Mouse (Mus musculus) heart, embryonic 16.5 days (tissue): ENCODE measurements around the gene Apoh. TPM values are rescaled to one million over a fixed set of nuclear protein-coding genes. Genes with fewer than 3 reads are reported as not detected.

Experiments used
- ATAC-seq: fragments of 200-750 bp; cut with Nextera tagmentation; replicated peaks from 2 replicates; pipeline ENCODE4 v1.8.0; 2017; ENCODE audit warnings: moderate number of reproducible peaks; ENCODE audit not compliant: insufficient read depth, low FRiP score; ENCODE audit errors: extremely low read depth
- H3K27ac ChIP-seq: fragments of 300-500 bp; sonication (generic); 2 replicates; pipeline ENCODE4 v1.5.1; 2014; ENCODE audit warnings: mild to moderate bottlenecking, low read length, control low read depth, moderate library complexity
- H3K27me3 ChIP-seq: fragments of 300-500 bp; sonication (generic); 2 replicates; pipeline ENCODE4 v1.6.1; 2014; ENCODE audit warnings: low read length, mixed read lengths; ENCODE audit not compliant: control insufficient read depth, insufficient read depth
- H3K36me3 ChIP-seq: fragments of 300-500 bp; sonication (generic); 2 replicates; pipeline ENCODE4 v1.6.1; 2014; ENCODE audit not compliant: control insufficient read depth, insufficient read depth
- H3K4me1 ChIP-seq: fragments of 300-500 bp; sonication (generic); 2 replicates; pipeline ENCODE4 v1.6.1; 2014; ENCODE audit warnings: low read length, mixed read lengths; ENCODE audit not compliant: control insufficient read depth, insufficient read depth
- H3K4me2 ChIP-seq: fragments of 300-500 bp; sonication (generic); 2 replicates; pipeline ENCODE4 v1.6.1; 2014; ENCODE audit warnings: low read depth, mild to moderate bottlenecking, control low read depth, low read length
- H3K4me3 ChIP-seq: fragments of 300-500 bp; sonication (generic); 2 replicates; pipeline ENCODE4 v1.5.1; 2014; ENCODE audit warnings: mild to moderate bottlenecking, control low read depth, low read length
- H3K9ac ChIP-seq: fragments of 300-500 bp; sonication (generic); 2 replicates; pipeline ENCODE4 v1.6.1; 2014; ENCODE audit warnings: low read length, control low read depth
- H3K9me3 ChIP-seq: fragments of 300-500 bp; sonication (generic); replicated peaks from 2 replicates; pipeline ENCODE4 v1.6.1; 2016; ENCODE audit warnings: low read length; ENCODE audit not compliant: control insufficient read depth
- WGBS: fragments of 180-500 bp; shearing (Covaris S2); extraction: QIAGEN DNeasy Blood & Tissue Kit; methylation state at CpG from one replicate; pipeline ENCODE4 v1.1.7; 2014; 5-methylcytosine and 5-hydroxymethylcytosine counted together
- polyA plus RNA-seq: library from polyadenylated mRNA; unstranded; fragments of >200 nt; fragmentation: Nextera tagmentation; extraction: Ambion mirVana; gene quantifications from 2 replicates; pipeline ENCODE4 v1.2.1, GENCODE M21; 2015

The Apoh gene
- polyA plus RNA-seq, 1 experiment from 2014 or later, result 0.66 TPM

- peak overlapping the region; percentile 30 for H3K4me2 ChIP-seq
- H3K4me3 ChIP-seq, result no peak overlapping the region
- H3K4me1 ChIP-seq, result peaks cover 32% of the 10 kb centered on the region
- H3K9ac ChIP-seq, result 0 out of 2 replicates have a peak overlapping the region, but pooled peaks have one; percentile 10
- 20% methylated on average over 5 of the region's 5 CpGs for WGBS
- H3K9me3 ChIP-seq, result no peaks in the 10 kb centered on the region
- H3K27ac ChIP-seq, result peak overlapping the region; percentile 33; the same call in 1 of the 2 replicates
- no peaks in the 10 kb centered on the region for H3K27me3 ChIP-seq
- H3K36me3 ChIP-seq, result no peaks in the 10 kb centered on the region; the same call in 1 of the 2 replicates
- ATAC-seq, result no peak
These were observed 6.7 kb upstream of the Apoh start for GRCm38 (mm10) chr11:108336445-108336844.

GRCm38 (mm10) chr11:108340293-108340692, 2.9 kb upstream of the Apoh start:
- ATAC-seq, result no peak
- WGBS, result 70% methylated on average over 4 of the region's 4 CpGs
- H3K9ac ChIP-seq, result no peak overlapping the region
- no peaks in the 10 kb centered on the region for H3K27me3 ChIP-seq
- H3K4me2 ChIP-seq, result no peak overlapping the region
- H3K4me3 ChIP-seq, result no peak overlapping the region
- H3K4me1 ChIP-seq, result peaks cover 26% of the 10 kb centered on the region
- H3K9me3 ChIP-seq, result no peaks in the 10 kb centered on the region
- no peaks in the 10 kb centered on the region for H3K36me3 ChIP-seq
- H3K27ac ChIP-seq, result no peak overlapping the region

- 21% methylated on average over 8 of the region's 8 CpGs for WGBS
- H3K4me2 ChIP-seq, result peak overlapping the region; percentile 93
- no peaks in the 10 kb centered on the region for H3K27me3 ChIP-seq
- peaks cover 19% of the 10 kb centered on the region for H3K4me1 ChIP-seq
- H3K27ac ChIP-seq, result no peak overlapping the region
- H3K9ac ChIP-seq, result peak overlapping the region; percentile 95
- no peaks in the 10 kb centered on the region for H3K36me3 ChIP-seq
- H3K9me3 ChIP-seq, result no peaks in the 10 kb centered on the region
- no peak for ATAC-seq
- peak overlapping the region; percentile 73 for H3K4me3 ChIP-seq
These were observed 1.4 kb upstream of the Apoh start for GRCm38 (mm10) chr11:108341783-108342182.

- ATAC-seq, result peak; percentile 91
These were observed 772 bp downstream of the Apoh start, which contains the start of gene Prkca for GRCm38 (mm10) chr11:108343789-108344462. TSS of gene Prkca (minus strand) at chr11:108343928.

GRCm38 (mm10) chr11:108344759-108345158, 1.6 kb downstream of the Apoh start:
- Histone ChIP-seq H3K4me1 (peaks cover 17% of the 10 kb centered on the region), H3K4me3 (peak overlapping the region; percentile 73; the same call in 1 of the 2 replicates), H3K4me2 (peak overlapping the region; percentile 93), H3K9ac (no peak overlapping the region), H3K9me3 (no peaks in the 10 kb centered on the region), H3K36me3 (no peaks in the 10 kb centered on the region), H3K27me3 (no peaks in the 10 kb centered on the region), H3K27ac (no peak overlapping the region)
- ATAC-seq, result no peak
- WGBS, result 72% methylated on average over 8 of the region's 8 CpGs

More at GRCm38 (mm10) chr11:108343789-108344462, 772 bp downstream of the Apoh start, which contains the start of gene Prkca:
- H3K36me3 ChIP-seq, result no peaks in the 10 kb centered on the region
- H3K27ac ChIP-seq, result peak within 1 kb of the TSS; percentile 85
- peak within 1 kb of the TSS; percentile 95 for H3K9ac ChIP-seq
- no peaks in the 10 kb centered on the region for H3K27me3 ChIP-seq
- peak within 1 kb of the TSS; percentile 93 for H3K4me2 ChIP-seq
- H3K4me1 ChIP-seq, result peaks cover 17% of the 10 kb centered on the region
- no peaks in the 10 kb centered on the region for H3K9me3 ChIP-seq
- under 1% methylated on average over 57 of the region's 63 CpGs for WGBS
- peak within 1 kb of the TSS; percentile 73 for H3K4me3 ChIP-seq

- WGBS, result 90% methylated on average over 2 of the region's 2 CpGs
These were observed 2.2 kb downstream of the Apoh start for GRCm38 (mm10) chr11:108345321-108345720.

GRCm38 (mm10) chr11:108350799-108351198, 7.6 kb downstream of the Apoh start:
- Histone ChIP-seq H3K36me3 (no peaks in the 10 kb centered on the region), H3K27me3 (no peaks in the 10 kb centered on the region), H3K4me2 (no peak overlapping the region), H3K9me3 (no peaks in the 10 kb centered on the region), H3K9ac (no peak overlapping the region), H3K27ac (no peak overlapping the region), H3K4me1 (no peaks in the 10 kb centered on the region), H3K4me3 (no peak overlapping the region)
- WGBS, result 79% methylated on average over 4 of the region's 4 CpGs
- no peak for ATAC-seq

More at GRCm38 (mm10) chr11:108345321-108345720, 2.2 kb downstream of the Apoh start:
- no peaks in the 10 kb centered on the region for H3K27me3 ChIP-seq
- no peak overlapping the region for H3K9ac ChIP-seq
- no peak overlapping the region for H3K4me3 ChIP-seq
- no peaks in the 10 kb centered on the region for H3K36me3 ChIP-seq
- peaks cover 17% of the 10 kb centered on the region for H3K4me1 ChIP-seq
- ATAC-seq, result no peak
- no peak overlapping the region for H3K27ac ChIP-seq
- H3K4me2 ChIP-seq, result no peak overlapping the region
- H3K9me3 ChIP-seq, result no peaks in the 10 kb centered on the region

GRCm38 (mm10) chr11:108352842-108353388, 9.8 kb downstream of the Apoh start:
- Histone ChIP-seq H3K27me3 (no peaks in the 10 kb centered on the region), H3K27ac (no peak overlapping the region), H3K4me2 (no peak overlapping the region), H3K9me3 (no peaks in the 10 kb centered on the region), H3K4me3 (no peak overlapping the region), H3K9ac (no peak overlapping the region), H3K4me1 (no peaks in the 10 kb centered on the region), H3K36me3 (no peaks in the 10 kb centered on the region)
- ATAC-seq, result no peak
- 68% methylated on average over 10 of the region's 10 CpGs for WGBS

GRCm38 (mm10) chr11:108356020-108356419, 12.9 kb downstream of the Apoh start:
- H3K9me3 ChIP-seq, result no peaks in the 10 kb centered on the region
- no peak overlapping the region for H3K4me2 ChIP-seq
- no peak overlapping the region for H3K27ac ChIP-seq
- no peak for ATAC-seq
- WGBS, result 72% methylated on average over 4 of the region's 4 CpGs
- H3K36me3 ChIP-seq, result no peaks in the 10 kb centered on the region
- no peak overlapping the region for H3K4me3 ChIP-seq
- no peaks in the 10 kb centered on the region for H3K4me1 ChIP-seq
- no peak overlapping the region for H3K9ac ChIP-seq
- H3K27me3 ChIP-seq, result no peaks in the 10 kb centered on the region
